Mouse (Mus musculus): ENCODE measurements around the gene Brsk1. TPM values are rescaled to one million over a fixed set of nuclear protein-coding genes. Genes with fewer than 3 reads are reported as not detected.

The Brsk1 gene
- polyA plus RNA-seq, 1 experiment from 2014 or later: 1.7 TPM

- Histone ChIP-seq H3K27me3 (ENCODE audit: control insufficient read depth, insufficient read depth, low read length) (no peaks in the 10 kb centered on the region), H3K9me3 (replicated peaks; ENCODE audit: control insufficient read depth, low read length) (no peaks in the 10 kb centered on the region), H3K4me1 (ENCODE audit: control insufficient read depth, insufficient read depth, low read length) (no peaks in the 10 kb centered on the region), H3K9ac (ENCODE audit: low read depth, low read length) (no peak overlapping the region), H3K4me3 (ENCODE audit: low read depth, low read length) (no peak overlapping the region), H3K4me2 (no peak overlapping the region), H3K36me3 (ENCODE audit: control insufficient read depth, insufficient read depth, low read length) (no peaks in the 10 kb centered on the region), H3K27ac (ENCODE audit: low read depth, low read length) (no peak overlapping the region)
- no peak for ATAC-seq (replicated peaks; ENCODE audit: insufficient number of reproducible peaks, low FRiP score, low TSS enrichment)
- WGBS (ENCODE audit: insufficient replicate concordance): 41% methylated on average over 1 of the region's 1 CpGs
Measured at GRCm38 (mm10) chr7:4759670-4760069, 69.3 kb downstream of the Brsk1 start.

- H3K27ac ChIP-seq (ENCODE audit: low read depth, low read length): no peak overlapping the region
- WGBS (ENCODE audit: insufficient replicate concordance): 31% methylated on average over 4 of the region's 4 CpGs
- H3K36me3 ChIP-seq (ENCODE audit: control insufficient read depth, insufficient read depth, low read length): no peaks in the 10 kb centered on the region
- no peak overlapping the region for H3K4me2 ChIP-seq
- ATAC-seq (replicated peaks; ENCODE audit: insufficient number of reproducible peaks, low FRiP score, low TSS enrichment): no peak
- H3K4me3 ChIP-seq (ENCODE audit: low read depth, low read length): no peak overlapping the region
- no peaks in the 10 kb centered on the region for H3K27me3 ChIP-seq (ENCODE audit: control insufficient read depth, insufficient read depth, low read length)
- H3K4me1 ChIP-seq (ENCODE audit: control insufficient read depth, insufficient read depth, low read length): no peaks in the 10 kb centered on the region
- no peak overlapping the region for H3K9ac ChIP-seq (ENCODE audit: low read depth, low read length)
- no peaks in the 10 kb centered on the region for H3K9me3 ChIP-seq (replicated peaks; ENCODE audit: control insufficient read depth, low read length)
Measured at GRCm38 (mm10) chr7:4764946-4765710, 74.7 kb downstream of the Brsk1 start.

Other genes with a start within 250 kb of the Brsk1 start
- gene Rdh13, start 245.0 kb upstream of the Brsk1 start, polyA plus RNA-seq (2014; fragmentation: Nextera tagmentation; extraction: Ambion mirVana): 28.0 and 31.0 TPM in 2 replicates
- 2.8 and 4.6 TPM in 2 replicates for gene Eps8l1, start 229.9 kb upstream of the Brsk1 start, polyA plus RNA-seq (2014; fragmentation: Nextera tagmentation; extraction: Ambion mirVana)
- gene Ppp1r12c, start 188.9 kb upstream of the Brsk1 start, polyA plus RNA-seq (2014; fragmentation: Nextera tagmentation; extraction: Ambion mirVana): 32.9 and 33.4 TPM in 2 replicates
- 260 and 262 TPM in 2 replicates for gene Tnnt1, start 174.2 kb upstream of the Brsk1 start, polyA plus RNA-seq (2014; fragmentation: Nextera tagmentation; extraction: Ambion mirVana)
- gene Tnni3, start 166.4 kb upstream of the Brsk1 start, polyA plus RNA-seq (2014; fragmentation: Nextera tagmentation; extraction: Ambion mirVana): 1,570 and 1,662 TPM in 2 replicates
- gene Dnaaf3, start 158.2 kb upstream of the Brsk1 start, polyA plus RNA-seq (2014; fragmentation: Nextera tagmentation; extraction: Ambion mirVana): 0.19 and 0.44 TPM in 2 replicates
- 0.77 and 1.3 TPM in 2 replicates for gene Syt5, start 143.1 kb upstream of the Brsk1 start, polyA plus RNA-seq (2014; fragmentation: Nextera tagmentation; extraction: Ambion mirVana)
- gene Ptprh, start 86.6 kb upstream of the Brsk1 start, polyA plus RNA-seq (2014; fragmentation: Nextera tagmentation; extraction: Ambion mirVana): not detected in 2 replicates
- gene Tmem86b, start 59.2 kb upstream of the Brsk1 start, polyA plus RNA-seq (2014; fragmentation: Nextera tagmentation; extraction: Ambion mirVana): 3.8 and 4.6 TPM in 2 replicates
- gene Ppp6r1, start 31.6 kb upstream of the Brsk1 start, polyA plus RNA-seq (2014; fragmentation: Nextera tagmentation; extraction: Ambion mirVana): 3.2 and 7.0 TPM in 2 replicates
- 81.5 and 83.7 TPM in 2 replicates for gene Hspbp1, start 5.5 kb upstream of the Brsk1 start, polyA plus RNA-seq (2014; fragmentation: Nextera tagmentation; extraction: Ambion mirVana)
- gene Tmem150b, start 34.6 kb downstream of the Brsk1 start, polyA plus RNA-seq (2014; fragmentation: Nextera tagmentation; extraction: Ambion mirVana): not detected in 2 replicates
- 58.6 and 63.5 TPM in 2 replicates for gene Kmt5c, start 49.5 kb downstream of the Brsk1 start, polyA plus RNA-seq (2014; fragmentation: Nextera tagmentation; extraction: Ambion mirVana)
- gene Cox6b2, start 62.5 kb downstream of the Brsk1 start, polyA plus RNA-seq (2014; fragmentation: Nextera tagmentation; extraction: Ambion mirVana): 32.9 and 42.4 TPM in 2 replicates
- not detected in 2 replicates for gene Fam71e2, start 80.7 kb downstream of the Brsk1 start, polyA plus RNA-seq (2014; fragmentation: Nextera tagmentation; extraction: Ambion mirVana)
- gene Il11, start 92.3 kb downstream of the Brsk1 start, polyA plus RNA-seq (2014; fragmentation: Nextera tagmentation; extraction: Ambion mirVana): not detected in 2 replicates
- gene Tmem190, start 92.3 kb downstream of the Brsk1 start, polyA plus RNA-seq (2014; fragmentation: Nextera tagmentation; extraction: Ambion mirVana): not detected in 2 replicates
- gene Tmem238, start 99.1 kb downstream of the Brsk1 start, polyA plus RNA-seq (2014; fragmentation: Nextera tagmentation; extraction: Ambion mirVana): 2.2 and 2.4 TPM in 2 replicates
- 143 and 156 TPM in 2 replicates for gene Rpl28, start 102.3 kb downstream of the Brsk1 start, polyA plus RNA-seq (2014; fragmentation: Nextera tagmentation; extraction: Ambion mirVana)
- 317 and 378 TPM in 2 replicates for gene Ube2s, start 122.0 kb downstream of the Brsk1 start, polyA plus RNA-seq (2014; fragmentation: Nextera tagmentation; extraction: Ambion mirVana)
- gene Shisa7, start 154.1 kb downstream of the Brsk1 start, polyA plus RNA-seq (2014; fragmentation: Nextera tagmentation; extraction: Ambion mirVana): 0.09 TPM in 1 of 2 replicates, not detected in the other
- gene Isoc2b, start 179.7 kb downstream of the Brsk1 start, polyA plus RNA-seq (2014; fragmentation: Nextera tagmentation; extraction: Ambion mirVana): 2.9 and 3.3 TPM in 2 replicates
- 0.59 and 1.1 TPM in 2 replicates for gene Isoc2a, start 186.5 kb downstream of the Brsk1 start, polyA plus RNA-seq (2014; fragmentation: Nextera tagmentation; extraction: Ambion mirVana)
- 0.17 and 0.20 TPM in 2 replicates for gene Gm36210, start 215.9 kb downstream of the Brsk1 start, polyA plus RNA-seq (2014; fragmentation: Nextera tagmentation; extraction: Ambion mirVana)
- 2.6 and 2.8 TPM in 2 replicates for gene Zfp628, start 224.6 kb downstream of the Brsk1 start, polyA plus RNA-seq (2014; fragmentation: Nextera tagmentation; extraction: Ambion mirVana)
- gene Nat14, start 231.4 kb downstream of the Brsk1 start, polyA plus RNA-seq (2014; fragmentation: Nextera tagmentation; extraction: Ambion mirVana): 4.7 and 5.0 TPM in 2 replicates
- gene Ssc5d, start 235.2 kb downstream of the Brsk1 start, polyA plus RNA-seq (2014; fragmentation: Nextera tagmentation; extraction: Ambion mirVana): 0.53 and 1.1 TPM in 2 replicates

Data from heart, embryonic 11.5 days (tissue).